Mouse (Mus musculus) forebrain, embryonic 13.5 days (tissue): ENCODE measurements around the gene Agbl1. TPM values are rescaled to one million over a fixed set of nuclear protein-coding genes. Genes with fewer than 3 reads are reported as not detected.

ENCODE experiments used
- ATAC-seq: fragments of 200-750 bp; cut with Nextera tagmentation; 2 replicates; pipeline ENCODE4 v1.8.0; 2017
- H3K27ac ChIP-seq: fragments of 300-500 bp; sonication (generic); 2 replicates; pipeline ENCODE4 v1.5.1; 2015; ENCODE audit warnings: inconsistent platforms, mild to moderate bottlenecking, moderate library complexity
- H3K27me3 ChIP-seq: fragments of 300-500 bp; sonication (generic); 2 replicates; pipeline ENCODE4 v1.6.1; 2015; ENCODE audit warnings: mild to moderate bottlenecking, inconsistent platforms
- H3K36me3 ChIP-seq: fragments of 300-500 bp; sonication (generic); 2 replicates; pipeline ENCODE4 v1.6.1; 2015; ENCODE audit warnings: mild to moderate bottlenecking, inconsistent platforms; ENCODE audit not compliant: poor library complexity, severe bottlenecking
- H3K4me1 ChIP-seq: fragments of 300-500 bp; sonication (generic); 2 replicates; pipeline ENCODE4 v1.6.1; 2015; ENCODE audit warnings: inconsistent platforms
- H3K4me2 ChIP-seq: fragments of 300-500 bp; sonication (generic); 2 replicates; pipeline ENCODE4 v1.6.1; 2015; ENCODE audit warnings: inconsistent platforms, mild to moderate bottlenecking, moderate library complexity
- H3K4me3 ChIP-seq: fragments of 300-500 bp; sonication (generic); 2 replicates; pipeline ENCODE4 v1.5.1; 2015; ENCODE audit warnings: mild to moderate bottlenecking, inconsistent platforms
- H3K9ac ChIP-seq: fragments of 300-500 bp; sonication (generic); 2 replicates; pipeline ENCODE4 v1.6.1; 2015; ENCODE audit warnings: mild to moderate bottlenecking, inconsistent platforms
- H3K9me3 ChIP-seq: fragments of 300-500 bp; sonication (generic); replicated peaks from 2 replicates; pipeline ENCODE4 v1.6.1; 2016; ENCODE audit warnings: inconsistent platforms
- WGBS: fragments of 180-500 bp; shearing (Covaris S2); methylation state at CpG from one replicate; pipeline ENCODE4 v1.1.7; 2015; 5-methylcytosine and 5-hydroxymethylcytosine counted together
- polyA plus RNA-seq: library from polyadenylated mRNA; unstranded; fragments of >200 nt; fragmentation: Nextera tagmentation; extraction: Ambion mirVana; gene quantifications from 2 replicates; pipeline ENCODE4 v1.2.1, GENCODE M21; 2015

Agbl1 gene
- polyA plus RNA-seq, 1 experiment from 2014 or later: 0.18 TPM

DNA sequence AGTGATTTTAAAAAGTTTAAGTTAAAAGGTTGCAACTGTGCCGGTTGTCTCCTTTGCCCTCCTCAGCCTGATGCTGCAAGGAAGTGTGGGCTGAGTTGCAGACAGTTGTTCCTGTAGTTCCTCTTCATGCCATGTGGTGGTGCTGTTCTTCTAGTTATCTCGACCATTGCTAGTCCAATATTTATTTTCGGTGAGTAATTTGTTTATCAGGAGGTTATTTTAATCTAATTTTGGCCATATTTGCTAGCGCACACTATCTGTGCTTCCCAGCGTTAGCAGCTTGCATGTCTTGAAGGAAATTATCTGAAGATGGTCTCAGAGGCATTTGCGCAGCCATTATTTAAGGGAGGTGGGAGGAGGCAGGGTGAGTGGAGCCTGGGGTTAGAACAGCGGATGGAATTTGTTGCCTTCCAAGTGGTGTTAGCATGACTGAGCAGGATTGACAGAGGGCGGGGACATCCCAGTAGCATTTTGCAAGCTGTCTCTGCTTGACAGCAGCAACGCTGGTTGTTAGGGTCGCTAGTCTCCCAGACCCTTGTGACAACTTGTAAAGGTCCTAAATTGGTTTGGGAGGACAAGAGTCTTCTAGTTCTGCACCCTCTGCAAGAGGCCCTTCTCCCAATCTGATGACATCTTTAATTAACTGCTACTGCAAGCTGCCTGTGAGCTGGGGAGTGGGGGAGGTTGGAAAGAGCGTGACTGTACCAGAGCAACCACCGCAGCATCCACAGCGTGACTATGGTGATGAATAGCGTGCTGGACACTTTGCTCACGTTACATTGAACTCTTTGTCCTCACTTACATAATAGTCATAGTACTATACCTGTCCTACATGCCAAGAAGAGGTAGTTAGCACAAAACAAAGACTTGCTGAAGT lies 163.5 kb downstream of the Agbl1 start:
- Histone ChIP-seq H3K36me3 (no peaks in the 10 kb centered on the region), H3K4me2 (peak overlapping the region; percentile 54), H3K4me3 (peak overlapping the region; percentile 36), H3K9me3 (no peaks in the 10 kb centered on the region), H3K27ac (peak overlapping the region; percentile 65), H3K27me3 (no peaks in the 10 kb centered on the region), H3K4me1 (peaks cover 17% of the 10 kb centered on the region), H3K9ac (peak overlapping the region; percentile 43; the same call in 1 of the 2 replicates)
- WGBS: 2% methylated on average over 15 of the region's 15 CpGs
- ATAC-seq: peak; percentile 93

DNA sequence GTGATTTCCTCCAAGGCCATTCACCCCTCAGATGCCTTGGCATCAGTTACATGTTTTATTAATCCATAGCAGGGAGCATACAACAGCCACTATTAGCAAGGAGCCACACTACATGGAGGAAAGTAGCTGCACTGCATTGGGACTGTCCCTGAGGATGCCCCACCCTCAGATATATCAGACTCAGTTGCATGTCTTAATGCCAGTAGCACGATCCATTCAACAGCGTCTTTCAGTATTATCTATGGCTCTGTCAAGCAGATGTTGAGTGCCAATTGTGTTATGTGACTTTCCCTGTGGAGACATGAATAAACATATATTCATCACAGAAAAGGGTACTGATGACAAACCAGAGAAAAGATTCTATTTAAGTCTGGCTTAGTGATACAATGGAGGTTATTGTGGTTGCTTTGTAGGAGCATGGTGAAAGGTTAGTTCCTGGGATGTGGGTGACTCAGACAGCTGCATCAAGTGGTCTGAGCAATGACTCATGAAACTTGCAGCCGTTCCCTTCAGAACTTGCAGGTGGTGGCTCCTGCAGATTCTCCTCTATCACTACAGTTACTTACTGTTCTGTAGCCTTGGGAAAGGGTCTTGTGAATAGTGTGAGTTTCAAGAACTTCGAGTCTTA lies 178.4 kb downstream of the Agbl1 start:
- 59% methylated on average over 4 of the region's 4 CpGs for WGBS
- H3K27ac ChIP-seq: no peak overlapping the region
- no peak overlapping the region for H3K4me2 ChIP-seq
- no peak for ATAC-seq
- H3K9ac ChIP-seq: no peak overlapping the region
- no peaks in the 10 kb centered on the region for H3K27me3 ChIP-seq
- H3K4me1 ChIP-seq: peaks cover 9% of the 10 kb centered on the region; the same call in 1 of the 2 replicates
- no peaks in the 10 kb centered on the region for H3K36me3 ChIP-seq
- no peaks in the 10 kb centered on the region for H3K9me3 ChIP-seq
- no peak overlapping the region for H3K4me3 ChIP-seq

DNA sequence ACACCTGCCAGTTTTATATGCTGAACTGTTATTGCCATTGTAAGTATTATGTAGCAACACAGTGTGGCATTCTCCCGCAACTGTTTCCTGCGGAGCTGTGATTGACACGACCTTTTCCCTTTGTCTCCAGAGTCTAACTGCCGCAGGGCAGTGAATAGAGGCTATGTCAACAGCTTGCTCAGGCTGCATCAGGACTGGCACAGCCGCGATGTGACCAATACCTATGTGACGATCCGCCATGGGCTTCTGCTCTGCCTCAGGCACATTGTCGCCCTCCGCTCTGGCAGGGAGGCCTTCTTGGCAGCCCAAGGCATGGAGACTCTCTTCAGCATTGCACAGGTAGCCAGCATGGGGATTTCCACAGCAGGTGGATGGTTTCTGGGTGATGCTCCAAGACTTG lies 179.3 kb downstream of the Agbl1 start:
- Histone ChIP-seq H3K27me3 (no peaks in the 10 kb centered on the region), H3K27ac (no peak overlapping the region), H3K4me2 (no peak overlapping the region), H3K36me3 (no peaks in the 10 kb centered on the region), H3K9ac (no peak overlapping the region), H3K4me1 (peaks cover 12% of the 10 kb centered on the region; the same call in 1 of the 2 replicates), H3K4me3 (no peak overlapping the region), H3K9me3 (no peaks in the 10 kb centered on the region)
- peak; percentile 38; the same call in 1 of the 2 replicates for ATAC-seq
- WGBS: 61% methylated on average over 10 of the region's 10 CpGs

DNA sequence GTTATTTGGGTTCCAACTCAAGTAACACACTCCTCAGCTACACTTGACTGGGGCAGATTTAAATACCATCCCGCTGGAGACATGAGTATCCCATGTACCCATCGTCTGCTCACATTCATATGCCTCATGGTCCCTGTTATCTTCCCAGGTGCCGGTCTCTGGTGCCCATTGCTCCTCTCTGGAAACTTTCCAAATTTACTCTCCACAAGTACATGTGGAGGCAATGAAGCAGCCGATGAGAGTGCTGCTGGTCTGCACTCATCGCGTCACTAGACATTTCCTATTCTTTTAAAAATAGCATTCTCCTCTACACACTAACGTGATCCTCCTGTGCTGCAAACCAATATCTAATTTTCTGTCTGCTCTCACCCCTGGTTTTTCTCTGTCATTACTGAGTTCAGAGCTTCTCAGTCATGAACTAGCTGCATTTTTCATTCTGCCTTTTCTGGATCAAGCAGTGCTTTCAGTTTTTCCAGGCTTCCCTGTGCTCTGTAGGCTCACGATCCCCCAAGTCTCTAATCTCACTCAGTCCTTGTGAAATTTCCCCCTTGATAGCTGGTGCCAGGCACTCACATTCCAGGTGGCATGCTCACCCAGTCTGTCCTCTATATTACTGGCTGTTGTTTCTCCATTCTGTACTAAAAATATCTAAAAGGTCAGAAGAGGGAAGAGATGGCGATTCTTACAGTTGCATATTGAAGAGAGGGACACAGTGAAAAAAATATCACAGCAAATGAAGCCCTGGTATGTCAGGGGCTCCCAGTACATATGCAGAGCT lies 180.9 kb downstream of the Agbl1 start:
- no peak overlapping the region for H3K4me3 ChIP-seq
- H3K4me1 ChIP-seq: peaks cover 12% of the 10 kb centered on the region; the same call in 1 of the 2 replicates
- no peaks in the 10 kb centered on the region for H3K27me3 ChIP-seq

DNA sequence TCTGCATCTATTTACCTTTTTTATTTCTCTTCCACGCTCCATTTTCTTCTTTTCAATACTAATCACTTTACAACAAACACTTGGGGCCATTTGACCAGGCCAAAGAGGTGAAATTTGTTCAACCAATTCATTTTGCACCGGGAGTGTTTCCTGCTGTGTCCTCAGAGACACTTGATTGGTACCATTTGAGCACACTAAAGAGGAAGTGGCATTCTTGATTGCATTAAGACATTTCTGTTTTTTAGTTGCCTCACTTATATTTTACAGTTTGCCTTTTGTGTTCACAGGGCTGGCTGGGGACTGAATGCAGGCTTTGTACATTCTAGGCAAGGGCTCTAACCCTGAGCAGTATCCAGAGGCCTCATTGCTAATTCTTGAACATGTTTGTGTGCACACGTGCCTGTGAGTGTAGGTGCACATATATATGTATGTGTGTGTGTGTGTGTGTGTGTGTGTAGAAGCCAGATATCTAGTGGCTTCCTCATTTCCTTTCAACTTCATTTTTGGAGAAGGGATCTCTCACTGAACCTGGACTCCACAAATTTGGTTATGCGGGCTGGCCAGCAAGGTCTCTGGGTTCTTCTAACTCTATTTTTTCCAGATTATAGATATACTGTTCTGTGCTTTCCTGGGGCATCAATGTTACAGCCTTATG lies 182.4 kb downstream of the Agbl1 start:
- no peak overlapping the region for H3K4me3 ChIP-seq
- ATAC-seq: no peak
- no peaks in the 10 kb centered on the region for H3K9me3 ChIP-seq
- H3K4me2 ChIP-seq: no peak overlapping the region
- WGBS: 70% methylated on average over 4 of the region's 4 CpGs
- no peaks in the 10 kb centered on the region for H3K27me3 ChIP-seq
- peaks cover 12% of the 10 kb centered on the region; the same call in 1 of the 2 replicates for H3K4me1 ChIP-seq
- H3K36me3 ChIP-seq: no peaks in the 10 kb centered on the region
- no peak overlapping the region for H3K9ac ChIP-seq
- no peak overlapping the region for H3K27ac ChIP-seq

More for the DNA sequence above, 180.9 kb downstream of the Agbl1 start:
- H3K4me2 ChIP-seq: no peak overlapping the region
- WGBS: 93% methylated on average over 9 of the region's 9 CpGs
- no peaks in the 10 kb centered on the region for H3K36me3 ChIP-seq
- H3K9ac ChIP-seq: no peak overlapping the region
- H3K9me3 ChIP-seq: no peaks in the 10 kb centered on the region
- H3K27ac ChIP-seq: no peak overlapping the region
- no peak for ATAC-seq

DNA sequence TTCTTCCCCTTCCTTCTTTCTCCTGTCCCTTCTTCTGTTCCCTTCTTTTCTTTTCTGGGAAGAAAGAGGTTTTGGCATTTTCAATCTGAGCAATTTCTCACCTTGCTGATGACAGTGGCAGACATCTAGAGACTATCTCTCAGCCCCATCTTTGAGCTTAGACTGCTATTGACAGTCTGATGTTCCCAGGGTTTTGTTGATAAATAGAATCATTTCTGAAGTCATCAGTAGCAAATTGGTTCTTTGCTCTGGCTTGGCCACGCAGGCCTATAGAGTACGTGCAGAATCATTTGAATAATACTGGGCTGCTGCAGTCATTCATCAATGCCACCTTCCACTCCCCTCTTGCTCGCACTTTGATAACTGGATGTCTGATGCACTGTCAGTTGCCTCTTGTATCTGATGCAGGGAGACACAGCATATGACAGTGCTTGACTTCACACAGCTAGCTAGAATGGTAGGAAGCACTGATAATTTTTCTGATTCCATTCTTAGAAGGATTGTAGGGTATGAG lies 186.5 kb downstream of the Agbl1 start:
- Histone ChIP-seq H3K4me2 (no peak overlapping the region), H3K27ac (no peak overlapping the region), H3K4me1 (0 out of 2 replicates have a peak, but pooled peaks cover 4% of the 10 kb centered on the region), H3K27me3 (no peaks in the 10 kb centered on the region), H3K9ac (no peak overlapping the region), H3K4me3 (no peak overlapping the region), H3K9me3 (no peaks in the 10 kb centered on the region), H3K36me3 (no peaks in the 10 kb centered on the region)
- no peak for ATAC-seq
- 61% methylated on average over 3 of the region's 3 CpGs for WGBS

DNA sequence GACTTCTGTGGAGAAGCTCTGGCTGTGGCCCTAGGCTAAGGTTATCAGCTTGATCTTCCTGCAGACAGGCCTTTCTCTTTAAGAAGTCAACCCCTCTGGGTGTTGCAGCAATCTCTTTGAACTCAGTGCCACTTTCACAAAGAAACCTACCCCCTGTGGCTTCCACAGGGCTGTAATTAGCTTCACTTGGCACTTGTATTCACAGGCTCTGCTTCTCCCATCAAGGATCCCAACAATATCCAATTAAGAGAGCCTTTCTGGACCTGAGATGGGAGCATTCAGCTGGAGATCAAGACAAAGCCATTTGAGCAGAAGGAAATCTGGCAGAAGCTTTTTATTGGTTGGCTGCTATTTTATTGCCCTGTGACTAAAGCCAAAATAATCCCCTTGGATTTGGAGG lies 208.9 kb downstream of the Agbl1 start:
- H3K27ac ChIP-seq: 0 out of 2 replicates have a peak overlapping the region, but pooled peaks have one; percentile 31
- 0 out of 2 replicates have a peak overlapping the region, but pooled peaks have one; percentile 5 for H3K4me2 ChIP-seq
- no peaks in the 10 kb centered on the region for H3K36me3 ChIP-seq
- H3K27me3 ChIP-seq: no peaks in the 10 kb centered on the region
- H3K9me3 ChIP-seq: no peaks in the 10 kb centered on the region
- no peak overlapping the region for H3K4me3 ChIP-seq
- H3K9ac ChIP-seq: no peak overlapping the region
- peak; percentile 93 for ATAC-seq
- H3K4me1 ChIP-seq: peaks cover 15% of the 10 kb centered on the region

DNA sequence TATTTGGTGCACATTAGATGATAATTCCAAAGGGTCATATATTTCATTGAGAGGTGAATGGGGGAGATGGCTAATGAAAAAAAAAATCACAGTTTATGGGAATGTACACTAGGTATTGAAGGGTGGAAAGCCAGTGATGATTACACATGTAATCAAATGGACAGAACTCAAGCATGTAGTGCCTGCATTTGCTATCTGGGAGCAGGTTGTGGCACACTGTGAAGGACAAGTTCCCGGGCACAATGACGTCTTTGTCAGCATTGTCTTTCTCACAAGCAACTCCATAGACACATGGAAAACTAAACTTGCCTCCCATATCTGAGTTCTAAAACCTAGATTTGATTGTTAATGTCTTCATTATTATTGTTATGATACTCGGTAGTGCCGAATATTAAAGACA lies 209.3 kb downstream of the Agbl1 start:
- no peaks in the 10 kb centered on the region for H3K36me3 ChIP-seq
- no peaks in the 10 kb centered on the region for H3K9me3 ChIP-seq
- peak; percentile 75 for ATAC-seq
- 0 out of 2 replicates have a peak overlapping the region, but pooled peaks have one; percentile 4 for H3K27ac ChIP-seq
- H3K9ac ChIP-seq: no peak overlapping the region
- no peaks in the 10 kb centered on the region for H3K27me3 ChIP-seq
- no peak overlapping the region for H3K4me2 ChIP-seq
- no peak overlapping the region for H3K4me3 ChIP-seq
- WGBS: 18% methylated on average over 4 of the region's 4 CpGs
- H3K4me1 ChIP-seq: peaks cover 15% of the 10 kb centered on the region

DNA sequence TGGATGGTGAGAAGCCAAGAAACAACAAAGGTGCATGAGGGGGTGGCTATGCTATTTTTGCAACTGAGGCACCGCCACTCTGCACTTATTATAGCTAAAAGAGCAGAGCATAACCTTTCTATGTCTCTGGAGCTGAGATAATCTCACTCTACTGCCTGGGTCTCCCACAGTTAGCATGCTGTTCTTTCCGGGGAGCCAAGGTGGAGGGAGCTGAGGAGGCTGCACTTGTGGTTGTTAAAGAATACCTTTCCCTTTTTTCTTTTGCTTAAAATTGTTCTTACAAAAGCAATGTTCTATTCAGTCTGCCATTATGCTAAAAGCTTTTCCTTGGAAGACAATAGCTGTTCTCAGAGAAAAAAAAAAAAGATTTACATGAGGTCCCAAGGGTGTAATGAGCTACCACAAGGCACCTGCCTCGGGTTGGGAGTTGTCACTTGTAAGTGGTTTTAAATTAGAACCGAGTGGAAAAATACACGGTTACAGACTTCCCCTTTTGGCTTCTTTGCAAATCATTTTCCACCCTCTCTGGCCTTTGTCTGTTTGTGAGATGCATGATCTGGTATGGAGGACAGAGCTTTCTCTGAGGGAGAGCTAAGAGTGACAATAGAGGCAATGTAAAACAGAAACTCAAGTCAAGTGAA lies 232.8 kb downstream of the Agbl1 start:
- H3K9me3 ChIP-seq: no peaks in the 10 kb centered on the region
- H3K27me3 ChIP-seq: no peaks in the 10 kb centered on the region
- H3K4me3 ChIP-seq: no peak overlapping the region
- no peaks in the 10 kb centered on the region for H3K36me3 ChIP-seq
- 35% methylated on average over 5 of the region's 5 CpGs for WGBS
- H3K4me2 ChIP-seq: no peak overlapping the region
- 0 out of 2 replicates have a peak overlapping the region, but pooled peaks have one; percentile 19 for H3K27ac ChIP-seq
- H3K9ac ChIP-seq: no peak overlapping the region
- peak; percentile 58; the same call in 1 of the 2 replicates for ATAC-seq
- peaks cover 11% of the 10 kb centered on the region; the same call in 1 of the 2 replicates for H3K4me1 ChIP-seq

DNA sequence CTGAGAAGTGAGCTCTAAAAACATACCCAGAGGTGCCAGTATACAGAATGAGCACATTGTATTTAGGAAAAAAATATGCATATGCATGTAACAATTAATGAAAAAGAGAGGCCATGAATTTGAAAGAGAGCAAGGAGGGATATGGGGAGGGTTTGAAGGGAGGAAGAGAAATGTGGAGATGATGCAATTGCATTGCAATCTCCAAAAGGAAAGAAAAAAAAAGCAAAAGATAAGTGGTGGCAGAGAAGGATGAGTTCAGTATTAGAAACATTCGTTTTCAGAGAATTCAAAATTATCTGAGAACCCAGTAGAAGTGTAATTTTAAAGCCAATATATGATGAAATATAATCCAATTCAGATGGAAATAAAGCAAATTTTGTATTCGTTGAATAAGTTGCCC lies 236.7 kb downstream of the Agbl1 start:
- no peaks in the 10 kb centered on the region for H3K27me3 ChIP-seq
- WGBS: 78% methylated on average over 2 of the region's 2 CpGs
- no peak overlapping the region for H3K4me3 ChIP-seq
- H3K9ac ChIP-seq: no peak overlapping the region
- H3K4me2 ChIP-seq: no peak overlapping the region
- no peaks in the 10 kb centered on the region for H3K9me3 ChIP-seq
- ATAC-seq: no peak
- peaks cover 11% of the 10 kb centered on the region; the same call in 1 of the 2 replicates for H3K4me1 ChIP-seq
- no peak overlapping the region for H3K27ac ChIP-seq
- no peaks in the 10 kb centered on the region for H3K36me3 ChIP-seq

DNA sequence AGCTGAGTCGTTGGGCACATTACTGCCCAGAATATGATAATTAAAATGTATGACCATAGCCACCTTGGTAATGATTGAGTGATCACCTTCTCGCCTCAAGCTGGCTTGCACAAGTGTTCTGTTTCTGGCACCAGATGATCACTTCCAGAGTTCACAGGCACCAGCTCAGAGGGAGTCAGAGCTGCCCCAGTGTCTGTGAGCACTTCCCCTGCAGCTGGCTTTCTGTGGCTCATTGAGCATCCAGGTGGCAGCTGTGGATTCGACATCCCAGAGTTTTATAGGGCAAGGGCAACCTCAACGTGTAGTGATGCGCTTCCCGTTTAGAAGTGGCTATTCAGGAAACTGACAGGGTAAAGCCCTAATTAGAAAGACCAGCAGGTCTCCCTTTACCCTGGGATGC lies 244.5 kb downstream of the Agbl1 start:
- H3K27me3 ChIP-seq: no peaks in the 10 kb centered on the region
- no peak for ATAC-seq

More for the DNA sequence above, 244.5 kb downstream of the Agbl1 start:
- 29% methylated on average over 6 of the region's 6 CpGs for WGBS
- H3K9ac ChIP-seq: no peak overlapping the region
- H3K4me3 ChIP-seq: no peak overlapping the region
- H3K36me3 ChIP-seq: no peaks in the 10 kb centered on the region
- no peak overlapping the region for H3K27ac ChIP-seq
- H3K4me1 ChIP-seq: peaks cover 5% of the 10 kb centered on the region; the same call in 1 of the 2 replicates
- no peaks in the 10 kb centered on the region for H3K9me3 ChIP-seq
- H3K4me2 ChIP-seq: no peak overlapping the region
